Mouse (Mus musculus) MEL (cell line): Measurements from ENCODE around the gene Esrra. TPM values are rescaled to one million over a fixed set of nuclear protein-coding genes. Genes with fewer than 3 reads are reported as not detected.

Experiments
- DNase-seq: peaks from one replicate; pipeline ENCODE4 v3.0.0; 2011; ENCODE audit warnings: low read depth, low spot score
- H3K27ac ChIP-seq: 2 replicates; pipeline ENCODE4 v1.5.1; 2012; ENCODE audit warnings: low read depth, mild to moderate bottlenecking, control low read depth, low read length, moderate library complexity; ENCODE audit not compliant: control insufficient read depth
- H3K27me3 ChIP-seq, 2 experiments: fragments of 150-350 bp in 1 of 2; sonication (generic) in 1 of 2; 2 replicates each; pipeline ENCODE4 v1.6.1; 2012; ENCODE audit warnings: low read length in 2 of 2, mild to moderate bottlenecking in 2 of 2, improper control_type of control experiment in 1 of 2, moderate library complexity in 1 of 2; ENCODE audit not compliant: insufficient read depth in 2 of 2, control insufficient read depth in 1 of 2
- H3K36me3 ChIP-seq, 2 experiments: 2 replicates each; pipeline ENCODE4 v1.6.1; 2012 to 2014; ENCODE audit warnings: low read length in 2 of 2, improper control_type of control experiment in 1 of 2, inconsistent platforms in 1 of 2, mild to moderate bottlenecking in 1 of 2; ENCODE audit not compliant: insufficient read depth in 2 of 2, control insufficient read depth in 1 of 2
- H3K4me1 ChIP-seq, 2 experiments: fragments of 150-350 bp in 1 of 2; sonication (generic) in 1 of 2; 2 replicates each; pipeline ENCODE4 v1.6.1; 2012; ENCODE audit warnings: low read length in 2 of 2, improper control_type of control experiment in 1 of 2, mild to moderate bottlenecking in 1 of 2; ENCODE audit not compliant: insufficient read depth in 2 of 2, control insufficient read depth in 1 of 2
- H3K4me3 ChIP-seq, 2 experiments: fragments of 150-350 bp in 1 of 2; sonication (generic) in 1 of 2; 2 replicates each; pipeline ENCODE4 v1.5.1; 2012; ENCODE audit warnings: low read depth in 2 of 2, low read length in 2 of 2, mild to moderate bottlenecking in 2 of 2, moderate library complexity in 2 of 2, control low read depth in 1 of 2, improper control_type of control experiment in 1 of 2; ENCODE audit not compliant: control insufficient read depth in 1 of 2, insufficient read depth in 1 of 2
- H3K79me2 ChIP-seq: 2 replicates; pipeline ENCODE4 v1.6.1; 2012; ENCODE audit warnings: mild to moderate bottlenecking, low read length, moderate library complexity; ENCODE audit not compliant: control insufficient read depth, poor library complexity, insufficient read depth
- H3K9ac ChIP-seq: 2 replicates; pipeline ENCODE4 v1.6.1; 2012; ENCODE audit warnings: low read depth, mild to moderate bottlenecking, control low read depth, low read length, moderate library complexity; ENCODE audit not compliant: control insufficient read depth, poor library complexity, severe bottlenecking
- H3K9me3 ChIP-seq: fragments of 150-350 bp; sonication (generic); replicated peaks from 2 replicates; pipeline ENCODE4 v1.6.1; 2012; ENCODE audit warnings: mild to moderate bottlenecking, low read length, improper control_type of control experiment, moderate library complexity; ENCODE audit not compliant: insufficient read depth
- E2F4 ChIP-seq: IDR thresholded peaks from 2 replicates; pipeline ENCODE4 v1.6.1; 2011; ENCODE audit warnings: low read depth, low read length, improper control_type of control experiment, borderline replicate concordance
- ELF1 ChIP-seq: IDR thresholded peaks from 2 replicates; pipeline ENCODE4 v1.6.1; 2014; ENCODE audit warnings: low read depth, mild to moderate bottlenecking, inconsistent platforms, low read length, improper control_type of control experiment, moderate library complexity
- GATA1 ChIP-seq: IDR thresholded peaks from 2 replicates; pipeline ENCODE4 v1.6.1; 2011; ENCODE audit warnings: low read depth, low read length, improper control_type of control experiment
- MAX ChIP-seq: IDR thresholded peaks from 2 replicates; pipeline ENCODE4 v1.6.1; 2011; ENCODE audit warnings: low read length, improper control_type of control experiment
- MAZ ChIP-seq: IDR thresholded peaks from 2 replicates; pipeline ENCODE4 v1.6.1; 2012; ENCODE audit warnings: low read depth, mild to moderate bottlenecking, inconsistent platforms, low read length, improper control_type of control experiment
- MXI1 ChIP-seq: IDR thresholded peaks from 2 replicates; pipeline ENCODE4 v1.6.1; 2011; ENCODE audit warnings: mild to moderate bottlenecking, low read depth, low read length, improper control_type of control experiment
- MYB ChIP-seq: IDR thresholded peaks from 2 replicates; pipeline ENCODE4 v1.6.1; 2011; ENCODE audit warnings: mild to moderate bottlenecking, low read depth, low read length, improper control_type of control experiment
- MYC ChIP-seq: IDR thresholded peaks from 2 replicates; pipeline ENCODE4 v1.6.1; 2011; ENCODE audit warnings: low read depth, mild to moderate bottlenecking, low read length, improper control_type of control experiment, moderate library complexity
- POLR2A ChIP-seq, 2 experiments: IDR thresholded peaks; 2 replicates each; pipeline ENCODE4 v1.6.1; 2011 to 2012; ENCODE audit warnings: low read length in 2 of 2, mild to moderate bottlenecking in 2 of 2, control low read depth in 1 of 2, improper control_type of control experiment in 1 of 2, low read depth in 1 of 2, moderate library complexity in 1 of 2; ENCODE audit not compliant: control insufficient read depth in 1 of 2, insufficient read depth in 1 of 2, poor library complexity in 1 of 2
- POLR2AphosphoS5 ChIP-seq: IDR thresholded peaks from 2 replicates; pipeline ENCODE4 v1.6.1; 2012; ENCODE audit warnings: low read depth, borderline replicate concordance, mild to moderate bottlenecking, inconsistent platforms, low read length, moderate library complexity, mixed read lengths
- RCOR1 ChIP-seq: IDR thresholded peaks from 2 replicates; pipeline ENCODE4 v1.6.1; 2012; ENCODE audit warnings: low read depth, mild to moderate bottlenecking, inconsistent platforms, low read length, improper control_type of control experiment
- SIN3A ChIP-seq: IDR thresholded peaks from 2 replicates; pipeline ENCODE4 v1.6.1; 2012; ENCODE audit warnings: low read length, improper control_type of control experiment, inconsistent platforms
- TAL1 ChIP-seq: IDR thresholded peaks from 2 replicates; pipeline ENCODE4 v1.6.1; 2012; ENCODE audit warnings: mild to moderate bottlenecking, inconsistent platforms, low read length, moderate library complexity, mixed read lengths
- TBP ChIP-seq: IDR thresholded peaks from 2 replicates; pipeline ENCODE4 v1.8.0; 2011; ENCODE audit warnings: low read depth, low read length, improper control_type of control experiment
- USF2 ChIP-seq, 2 experiments: IDR thresholded peaks; 2 replicates each; pipeline ENCODE4 v1.6.1; 2011 to 2012; ENCODE audit warnings: improper control_type of control experiment in 2 of 2, low read length in 2 of 2, borderline replicate concordance in 1 of 2, inconsistent platforms in 1 of 2, low read depth in 1 of 2, mild to moderate bottlenecking in 1 of 2; ENCODE audit not compliant: insufficient read depth in 1 of 2
- ZKSCAN1 ChIP-seq: IDR thresholded peaks from 2 replicates; pipeline ENCODE4 v1.6.1; 2012; ENCODE audit warnings: low read depth, mild to moderate bottlenecking, inconsistent platforms, low read length, improper control_type of control experiment, moderate library complexity
- ZNF384 ChIP-seq: IDR thresholded peaks from 2 replicates; pipeline ENCODE4 v1.6.1; 2012; ENCODE audit warnings: low read depth, mild to moderate bottlenecking, inconsistent platforms, low read length, improper control_type of control experiment
- polyA plus RNA-seq, 2 experiments: library from polyadenylated mRNA; stranded (reverse) in 1 of 2; unstranded in 1 of 2; fragments of >175 nt in 1 of 2; fragments of >200 nt in 1 of 2; gene quantifications; 2 replicates each; pipeline versions ENCODE4 v1.2.1 to v1.2.4; 2012; ENCODE audit warnings: low replicate concordance in 2 of 2, low read depth in 1 of 2; ENCODE audit not compliant: insufficient read length in 2 of 2, insufficient read depth in 1 of 2, missing spikeins in 1 of 2
- total RNA-seq: library from RNA; depleted of rRNA; stranded (reverse); fragments of 300-350 nt; gene quantifications from 2 replicates; pipeline ENCODE4 v1.2.3, GENCODE M21; 2012

Gene Esrra
- total and polyA plus RNA-seq, 3 experiments = 32.5 to 40.9 TPM; not detected in 1

GRCm38 (mm10) chr19:6931002-6931401, 9.4 kb upstream of the Esrra start:
- Histone ChIP-seq H3K36me3 (no peaks in the 10 kb centered on the region), H3K79me2 (no peaks in the 10 kb centered on the region), H3K9me3 (no peaks in the 10 kb centered on the region), H3K27ac (no peak overlapping the region), H3K4me1 (no peaks in the 10 kb centered on the region), H3K27me3 (no peaks in the 10 kb centered on the region), H3K9ac (no peak overlapping the region), H3K4me3 (no peak overlapping the region)
- no peak for DNase-seq
- TF ChIP-seq POLR2AphosphoS5 = no peak
- TF ChIP-seq SIN3A = no peak
- no peak for TF ChIP-seq GATA1
- TF ChIP-seq E2F4 = no peak
- no peak for TF ChIP-seq MAZ
- no peak for TF ChIP-seq MXI1
- no peak for TF ChIP-seq POLR2A (IDR thresholded peaks at IDR 0.05; ENCODE audit: control insufficient read depth in 1 of 2, insufficient read depth in 1 of 2, low read depth in 1 of 2, low read length in 2 of 2, poor library complexity in 1 of 2)
- TF ChIP-seq, all 39 proteins: peak for 0

GRCm38 (mm10) chr19:6928080-6928479, 6.5 kb upstream of the Esrra start:
- no peak for TF ChIP-seq TAL1
- TF ChIP-seq ZNF384 = no peak
- TF ChIP-seq TBP = no peak
- TF ChIP-seq MYB = no peak
- TF ChIP-seq ZKSCAN1 = no peak
- TF ChIP-seq MAX = no peak
- TF ChIP-seq RCOR1 = no peak
- TF ChIP-seq ELF1 = no peak
- no peak for TF ChIP-seq USF2 (IDR thresholded peaks at IDR 0.05; ENCODE audit: borderline replicate concordance in 1 of 2, insufficient read depth in 1 of 2, low read depth in 1 of 2, low read length in 2 of 2)
- TF ChIP-seq POLR2AphosphoS5 = no peak
- no peak for TF ChIP-seq POLR2A (IDR thresholded peaks at IDR 0.05; ENCODE audit: control insufficient read depth in 1 of 2, insufficient read depth in 1 of 2, low read depth in 1 of 2, low read length in 2 of 2, poor library complexity in 1 of 2)
- no peak for TF ChIP-seq MYC
- TF ChIP-seq, all 39 proteins: peak for 0

More at GRCm38 (mm10) chr19:6928080-6928479, 6.5 kb upstream of the Esrra start:
- no peaks in the 10 kb centered on the region for H3K9me3 ChIP-seq
- DNase-seq = no peak
- no peaks in the 10 kb centered on the region for H3K27me3 ChIP-seq
- H3K4me1 ChIP-seq = 0 out of 4 replicates have a peak, but pooled peaks cover 0 to 3% of the 10 kb centered on the region in 2 experiments
- H3K9ac ChIP-seq = no peak overlapping the region
- no peak overlapping the region for H3K4me3 ChIP-seq
- no peaks in the 10 kb centered on the region for H3K36me3 ChIP-seq
- H3K79me2 ChIP-seq = no peaks in the 10 kb centered on the region
- H3K27ac ChIP-seq = no peak overlapping the region
